Mouse (Mus musculus) forebrain, postnatal 0 days (tissue): ENCODE measurements at regions not wholly inside any gene's neighbourhood (a gene's known extent, or its start where the extent isn't known, plus 50 kb on each side); places are given as distances from the start of the nearest gene placed in this dataset.

Source experiments
- ATAC-seq: fragments of 200-750 bp; cut with Nextera tagmentation; 2 replicates; pipeline ENCODE4 v1.8.0; 2017; ENCODE audit warnings: mild to moderate bottlenecking, moderate library complexity
- DNase-seq: peaks from one replicate; pipeline ENCODE4 v3.0.0-alpha.2; 2015
- H3K27ac ChIP-seq: fragments of 300-500 bp; sonication (generic); 2 replicates; pipeline ENCODE4 v1.5.1; 2014; ENCODE audit warnings: low read depth, mild to moderate bottlenecking, antibody characterized with exemption, low read length, moderate library complexity, mixed read lengths
- H3K27me3 ChIP-seq: fragments of 300-500 bp; sonication (generic); 2 replicates; pipeline ENCODE4 v1.6.1; 2014; ENCODE audit warnings: mild to moderate bottlenecking, low read length, mixed read lengths; ENCODE audit not compliant: insufficient read depth
- H3K36me3 ChIP-seq: fragments of 300-500 bp; sonication (generic); 2 replicates; pipeline ENCODE4 v1.6.1; 2014; ENCODE audit warnings: mild to moderate bottlenecking, moderate library complexity; ENCODE audit not compliant: insufficient read depth
- H3K4me1 ChIP-seq: fragments of 300-500 bp; sonication (generic); 2 replicates; pipeline ENCODE4 v1.6.1; 2014; ENCODE audit warnings: antibody characterized with exemption; ENCODE audit not compliant: insufficient read depth
- H3K4me2 ChIP-seq: fragments of 300-500 bp; sonication (generic); 2 replicates; pipeline ENCODE4 v1.6.1; 2014; ENCODE audit warnings: low read depth, mild to moderate bottlenecking, moderate library complexity
- H3K4me3 ChIP-seq: fragments of 300-500 bp; sonication (generic); 2 replicates; pipeline ENCODE4 v1.5.1; 2014; ENCODE audit warnings: low read depth, low read length, mixed read lengths
- H3K9ac ChIP-seq: fragments of 300-500 bp; sonication (generic); 2 replicates; pipeline ENCODE4 v1.6.1; 2014; ENCODE audit warnings: mild to moderate bottlenecking
- H3K9me3 ChIP-seq: fragments of 300-500 bp; sonication (generic); 2 replicates; pipeline ENCODE4 v1.6.1; 2016; ENCODE audit warnings: low read length
- CTCF ChIP-seq: sonication (generic); IDR thresholded peaks from 2 replicates; pipeline ENCODE4 v1.5.1; 2016; ENCODE audit warnings: antibody characterized with exemption, control low read depth, low read depth
- WGBS: fragments of 180-500 bp; shearing (Covaris S2); extraction: QIAGEN DNeasy Blood & Tissue Kit; methylation state at CpG from one replicate; pipeline ENCODE4 v1.1.7; 2014; 5-methylcytosine and 5-hydroxymethylcytosine counted together

GRCm38 (mm10) chr3:16860034-16860433 lies 853.8 kb upstream of the Gm5150 start:
- Histone ChIP-seq H3K9ac (no peak overlapping the region), H3K9me3 (no peaks in the 10 kb centered on the region), H3K4me3 (no peak overlapping the region), H3K27ac (no peak overlapping the region), H3K36me3 (no peaks in the 10 kb centered on the region), H3K4me1 (no peaks in the 10 kb centered on the region), H3K27me3 (no peaks in the 10 kb centered on the region), H3K4me2 (no peak overlapping the region)
- 33% methylated on average over 1 of the region's 1 CpGs for WGBS
- ATAC-seq, result no peak
- TF ChIP-seq CTCF, result no peak
- DNase-seq, result no peak

- Histone ChIP-seq H3K4me1 (no peaks in the 10 kb centered on the region), H3K4me2 (no peak overlapping the region), H3K36me3 (no peaks in the 10 kb centered on the region), H3K27me3 (no peaks in the 10 kb centered on the region), H3K27ac (no peak overlapping the region), H3K4me3 (no peak overlapping the region), H3K9ac (no peak overlapping the region), H3K9me3 (no peaks in the 10 kb centered on the region)
- 55% methylated on average over 2 of the region's 2 CpGs for WGBS
- DNase-seq (no peak), ATAC-seq (no peak)
- no peak for TF ChIP-seq CTCF
These were observed 852.7 kb upstream of the Gm5150 start for GRCm38 (mm10) chr3:16858931-16859330.

GRCm38 (mm10) chr3:16855251-16855650 lies 849.0 kb upstream of the Gm5150 start:
- no peak overlapping the region for H3K9ac ChIP-seq
- 0 out of 2 replicates have a peak overlapping the region, but pooled peaks have one; percentile 45 for H3K27ac ChIP-seq

GRCm38 (mm10) chr3:16853992-16854391 lies 847.8 kb upstream of the Gm5150 start:
- no peaks in the 10 kb centered on the region for H3K36me3 ChIP-seq
- no peak for TF ChIP-seq CTCF
- H3K27ac ChIP-seq, result peak overlapping the region; percentile 51
- H3K27me3 ChIP-seq, result no peaks in the 10 kb centered on the region
- no peak overlapping the region for H3K4me3 ChIP-seq
- no peaks in the 10 kb centered on the region for H3K4me1 ChIP-seq
- WGBS, result 40% methylated on average over 5 of the region's 5 CpGs
- ATAC-seq (peak; percentile 82), DNase-seq (peak; percentile 44)
- no peak overlapping the region for H3K4me2 ChIP-seq
- no peak overlapping the region for H3K9ac ChIP-seq
- H3K9me3 ChIP-seq, result no peaks in the 10 kb centered on the region

More at GRCm38 (mm10) chr3:16855251-16855650, 849.0 kb upstream of the Gm5150 start:
- ATAC-seq, result no peak
- Histone ChIP-seq H3K4me3 (no peak overlapping the region), H3K4me1 (no peaks in the 10 kb centered on the region), H3K36me3 (no peaks in the 10 kb centered on the region), H3K9me3 (no peaks in the 10 kb centered on the region), H3K27me3 (no peaks in the 10 kb centered on the region), H3K4me2 (no peak overlapping the region)
- no peak for DNase-seq
- 58% methylated on average over 2 of the region's 2 CpGs for WGBS
- TF ChIP-seq CTCF, result no peak

- DNase-seq (no peak), ATAC-seq (no peak)
- no peak overlapping the region for H3K4me3 ChIP-seq
- WGBS, result 51% methylated on average over 4 of the region's 4 CpGs
- H3K27me3 ChIP-seq, result no peaks in the 10 kb centered on the region
- H3K9me3 ChIP-seq, result no peaks in the 10 kb centered on the region
- no peak for TF ChIP-seq CTCF
- no peak overlapping the region for H3K4me2 ChIP-seq
- H3K27ac ChIP-seq, result no peak overlapping the region
- no peak overlapping the region for H3K9ac ChIP-seq
- H3K4me1 ChIP-seq, result no peaks in the 10 kb centered on the region
- no peaks in the 10 kb centered on the region for H3K36me3 ChIP-seq
These were observed 840.7 kb upstream of the Gm5150 start for GRCm38 (mm10) chr3:16846785-16847520.

- ATAC-seq (peak; percentile 35; the same call in 1 of the 2 replicates), DNase-seq (peak; percentile 33)
- peak overlapping the region; percentile 24 for H3K27ac ChIP-seq
These were observed 814.3 kb upstream of the Gm5150 start for GRCm38 (mm10) chr3:16820536-16820935.

GRCm38 (mm10) chr3:16819218-16820122 lies 813.2 kb upstream of the Gm5150 start:
- DNase-seq, result peak; percentile 40
- H3K9ac ChIP-seq, result peak overlapping the region; percentile 41; the same call in 1 of the 2 replicates
- no peaks in the 10 kb centered on the region for H3K36me3 ChIP-seq
- peak overlapping the region; percentile 26; the same call in 1 of the 2 replicates for H3K4me2 ChIP-seq
- peak; percentile 46; the same call in 1 of the 2 replicates for ATAC-seq
- peak overlapping the region; percentile 71 for H3K27ac ChIP-seq
- H3K4me3 ChIP-seq, result 0 out of 2 replicates have a peak overlapping the region, but pooled peaks have one; percentile 9
- H3K4me1 ChIP-seq, result peaks cover 6% of the 10 kb centered on the region
- H3K27me3 ChIP-seq, result no peaks in the 10 kb centered on the region
- no peaks in the 10 kb centered on the region for H3K9me3 ChIP-seq
- WGBS, result 50% methylated on average over 4 of the region's 4 CpGs
- TF ChIP-seq CTCF, result no peak

More at GRCm38 (mm10) chr3:16820536-16820935, 814.3 kb upstream of the Gm5150 start:
- Histone ChIP-seq H3K4me3 (no peak overlapping the region), H3K4me1 (peaks cover 6% of the 10 kb centered on the region), H3K4me2 (no peak overlapping the region), H3K9ac (no peak overlapping the region), H3K36me3 (no peaks in the 10 kb centered on the region), H3K27me3 (no peaks in the 10 kb centered on the region), H3K9me3 (no peaks in the 10 kb centered on the region)
- no peak for TF ChIP-seq CTCF
- 25% methylated on average over 6 of the region's 6 CpGs for WGBS
